Mouse (Mus musculus) G1E-ER4 (cell line): ENCODE measurements around the gene Reps2. TPM values are rescaled to one million over a fixed set of nuclear protein-coding genes. Genes with fewer than 3 reads are reported as not detected.

Source experiments
- GATA1 ChIP-seq: IDR thresholded peaks from one replicate; pipeline ENCODE4 v1.8.0; 2012; ENCODE audit warnings: low read length, inconsistent platforms
- polyA plus RNA-seq: library from polyadenylated mRNA; stranded (reverse); fragments of >175 nt; gene quantifications from 2 replicates; pipeline ENCODE4 v1.2.3, GENCODE M21; 2012

Gene Reps2
- polyA plus RNA-seq, 1 experiment = 0.38 TPM

GRCm38 (mm10) chrX:162527240-162527639 is 116.2 kb downstream of the Reps2 start:
- no peak for TF ChIP-seq GATA1

DNA sequence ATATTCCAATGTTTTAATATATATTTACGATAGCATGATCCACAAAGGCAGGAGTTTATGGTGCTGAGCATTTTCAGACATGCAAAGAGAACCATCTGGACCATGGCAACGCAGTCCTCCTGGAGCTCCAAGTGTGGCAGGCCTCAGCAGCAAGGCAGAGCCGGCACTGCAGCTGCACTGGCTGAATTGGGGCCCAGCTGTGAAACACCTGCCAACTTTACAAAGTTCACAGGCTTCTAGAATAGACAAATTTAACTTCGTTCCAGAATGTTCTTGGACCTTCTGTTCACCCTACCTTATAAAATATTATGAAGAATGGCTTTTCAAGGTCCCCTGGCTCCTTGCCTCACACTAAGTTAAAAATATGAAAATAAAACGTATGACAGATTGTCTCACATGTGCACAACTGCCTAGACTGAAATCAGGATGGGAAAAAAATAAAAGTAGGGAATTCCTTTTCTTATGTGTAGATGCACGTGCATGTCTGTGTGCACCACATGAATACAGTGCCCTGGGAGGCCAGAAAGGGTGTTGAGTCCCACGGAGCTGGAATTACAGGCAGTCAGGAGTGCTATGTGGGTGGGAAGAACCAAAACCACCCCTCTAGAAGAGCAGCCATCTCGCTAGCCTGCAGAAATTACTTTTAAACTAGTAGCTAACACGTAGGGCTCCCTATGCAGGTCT is 121.5 kb downstream of the Reps2 start:
- TF ChIP-seq GATA1 = no peak

GRCm38 (mm10) chrX:162521197-162521596 is 122.3 kb downstream of the Reps2 start:
- TF ChIP-seq GATA1 = no peak

GRCm38 (mm10) chrX:162520374-162520773 is 123.1 kb downstream of the Reps2 start:
- TF ChIP-seq GATA1 = no peak

- TF ChIP-seq GATA1 = no peak
These were observed 132.9 kb downstream of the Reps2 start for GRCm38 (mm10) chrX:162510426-162510980.

DNA sequence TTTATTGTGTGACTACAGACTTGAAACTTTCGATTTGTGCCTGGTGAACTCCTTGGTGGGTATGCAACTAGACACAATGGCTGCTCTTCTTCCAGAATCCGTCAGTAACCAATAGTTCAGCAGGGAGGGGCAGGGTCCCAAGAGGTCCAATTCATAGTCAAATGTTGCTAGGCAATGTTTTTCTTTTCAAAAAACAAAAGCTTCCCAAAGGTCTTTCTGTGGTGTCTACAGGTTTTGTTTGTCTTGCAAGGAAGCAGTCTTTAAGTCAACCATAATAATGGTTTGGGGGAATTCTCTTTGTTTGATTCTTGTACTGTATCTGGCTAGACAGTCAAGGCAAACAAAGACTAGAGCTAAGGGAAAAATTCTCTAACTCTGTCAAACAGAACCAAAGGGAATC is 138.3 kb downstream of the Reps2 start:
- no peak for TF ChIP-seq GATA1

DNA sequence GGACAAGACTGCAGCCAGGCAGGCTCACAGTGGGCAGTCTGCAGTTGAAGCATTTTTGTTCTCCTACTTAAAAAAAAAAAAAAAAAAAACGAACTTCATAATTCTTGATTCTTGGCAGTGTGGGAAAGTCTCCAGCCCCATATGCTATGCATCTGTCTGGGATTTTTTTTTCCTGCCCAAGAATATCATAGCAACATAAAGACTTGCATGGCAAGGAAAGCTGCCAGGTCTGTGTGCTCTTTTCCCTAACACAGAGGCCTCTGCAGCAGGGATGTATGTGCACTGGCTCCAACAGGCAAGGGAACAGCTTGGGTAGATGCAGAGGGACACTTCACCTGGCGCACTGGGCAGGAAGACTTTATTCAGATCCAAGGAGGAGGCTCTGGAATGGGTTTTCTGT is 140.0 kb downstream of the Reps2 start:
- TF ChIP-seq GATA1 = no peak

DNA sequence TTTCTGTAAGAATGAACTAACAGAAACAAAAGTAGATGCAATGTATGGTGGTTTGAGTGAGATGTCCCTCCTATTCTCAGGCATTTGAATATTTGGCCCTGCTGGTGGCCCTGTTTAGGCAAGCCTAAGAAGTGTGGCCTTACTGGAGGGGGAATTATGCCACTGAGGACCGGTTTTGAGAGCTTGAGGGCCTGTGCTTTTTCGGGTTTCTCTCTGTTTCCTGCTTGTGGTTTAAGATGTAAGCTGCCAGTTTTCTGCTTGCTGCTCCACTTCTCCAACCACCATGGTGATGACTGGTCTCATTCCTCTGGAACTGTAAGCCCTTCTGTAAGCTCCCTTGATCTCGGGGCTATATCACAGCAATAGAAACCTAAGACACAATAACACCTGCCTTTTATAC is 142.5 kb downstream of the Reps2 start:
- no peak for TF ChIP-seq GATA1

GRCm38 (mm10) chrX:162496485-162496884 is 147.0 kb downstream of the Reps2 start:
- no peak for TF ChIP-seq GATA1

DNA sequence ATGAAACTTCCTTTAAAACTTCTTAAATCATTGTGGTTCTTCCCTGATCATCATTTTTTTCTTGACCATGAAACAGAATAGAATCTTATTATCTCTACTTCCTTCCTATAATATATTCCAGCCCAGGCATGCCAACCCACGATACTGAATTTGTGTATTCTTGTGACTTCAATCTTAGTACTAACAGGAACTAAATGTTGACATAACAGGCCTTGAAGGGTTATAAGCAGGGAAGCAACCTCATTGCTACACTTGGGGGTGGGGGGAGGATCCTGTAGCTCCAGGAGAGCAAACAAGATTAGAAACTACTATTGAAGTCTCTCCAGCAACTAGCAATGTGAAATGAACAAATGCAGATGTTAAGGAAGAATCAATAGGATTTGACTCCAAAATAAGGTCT is 154.8 kb downstream of the Reps2 start:
- no peak for TF ChIP-seq GATA1

DNA sequence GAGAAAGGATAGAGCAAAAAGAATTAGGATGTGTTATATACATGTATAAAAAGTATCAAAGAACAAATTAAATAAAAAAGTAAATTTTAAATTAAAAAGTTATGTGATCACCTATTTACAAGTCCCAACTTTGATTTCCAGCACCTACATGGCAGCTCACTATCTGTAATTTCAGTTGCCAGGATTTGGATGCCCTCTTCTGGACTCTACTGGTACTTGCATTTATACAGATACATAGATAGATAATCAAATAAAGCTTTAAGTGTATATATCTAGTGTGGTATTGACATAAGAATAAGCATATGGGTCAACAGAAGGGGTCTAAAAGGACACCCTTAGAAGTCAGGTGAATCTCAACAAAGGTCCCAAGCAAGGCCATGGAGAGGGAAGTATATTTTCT is 155.7 kb downstream of the Reps2 start:
- no peak for TF ChIP-seq GATA1

DNA sequence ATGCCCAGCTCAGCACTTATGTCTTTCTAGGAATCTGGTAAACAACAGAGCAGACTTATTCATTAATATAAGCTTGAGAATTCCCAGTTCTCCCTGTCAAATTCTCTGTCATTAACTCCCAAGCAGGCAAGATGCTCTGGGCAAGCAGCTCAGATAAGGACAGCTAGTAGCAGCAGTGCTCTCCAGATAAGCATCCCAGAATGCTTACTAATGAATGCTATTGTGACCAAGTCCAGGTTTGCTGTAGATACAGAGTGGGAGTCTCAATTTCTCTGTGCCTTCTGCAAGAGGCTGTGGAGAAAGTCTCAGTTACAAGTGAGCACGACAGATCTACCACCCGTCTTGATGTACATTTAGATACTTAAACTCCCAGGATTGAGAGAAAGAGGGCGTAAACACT is 173.2 kb downstream of the Reps2 start:
- TF ChIP-seq GATA1 = no peak

GRCm38 (mm10) chrX:162462156-162462555 is 181.3 kb downstream of the Reps2 start:
- no peak for TF ChIP-seq GATA1

DNA sequence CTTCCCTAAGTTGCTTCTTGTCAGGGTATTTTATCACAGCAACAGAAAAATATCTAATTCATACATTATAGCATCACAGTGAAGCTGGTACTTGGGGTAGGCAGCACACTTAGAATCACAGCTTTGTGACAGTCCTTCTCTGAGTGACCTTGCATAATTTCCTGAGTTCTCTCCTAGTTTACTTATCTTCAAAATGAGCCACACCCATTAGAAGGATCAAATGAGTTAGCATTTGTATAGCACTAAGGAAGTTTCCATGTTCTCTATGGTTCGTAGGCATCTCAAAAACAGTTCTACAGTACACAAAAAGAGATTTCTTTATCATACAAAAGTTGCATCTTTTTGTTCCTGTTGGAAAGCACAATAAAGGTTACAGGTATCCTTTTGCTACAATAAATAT is 187.0 kb downstream of the Reps2 start:
- no peak for TF ChIP-seq GATA1

GRCm38 (mm10) chrX:162455364-162455763 is 188.1 kb downstream of the Reps2 start:
- no peak for TF ChIP-seq GATA1

- TF ChIP-seq GATA1 = no peak
These were observed 189.5 kb downstream of the Reps2 start for GRCm38 (mm10) chrX:162453821-162454402.

GRCm38 (mm10) chrX:162452642-162453041 is 190.8 kb downstream of the Reps2 start:
- no peak for TF ChIP-seq GATA1

GRCm38 (mm10) chrX:162447974-162448373 is 195.5 kb downstream of the Reps2 start:
- TF ChIP-seq GATA1 = no peak
